Mouse (Mus musculus) heart, adult 2 months (tissue): ENCODE results near the gene Tspo2. TPM values are rescaled to one million over a fixed set of nuclear protein-coding genes. Genes with fewer than 3 reads are reported as not detected.

ENCODE experiments used
- DNase-seq, 2 experiments: peaks; one replicate each; pipeline ENCODE4 v3.0.0; 2021
- H3K27ac ChIP-seq: fragments of 200-600 bp; 2 replicates; pipeline ENCODE4 v1.8.1; 2022
- H3K27me3 ChIP-seq: fragments of 200-500 bp; 2 replicates; pipeline ENCODE4 v1.6.1; 2012; ENCODE audit warnings: mild to moderate bottlenecking, low read length, inconsistent platforms, mixed read lengths; ENCODE audit not compliant: control insufficient read depth, insufficient read depth
- H3K36me3 ChIP-seq: fragments of 200-500 bp; 2 replicates; pipeline ENCODE4 v1.6.1; 2012; ENCODE audit warnings: low read length, inconsistent platforms; ENCODE audit not compliant: control insufficient read depth, insufficient read depth
- H3K4me1 ChIP-seq: fragments of 200-500 bp; 2 replicates; pipeline ENCODE4 v1.6.1; 2011; ENCODE audit warnings: low read length; ENCODE audit not compliant: control insufficient read depth, insufficient read depth
- H3K4me3 ChIP-seq: fragments of 200-600 bp; 2 replicates; pipeline ENCODE4 v1.8.1; 2022
- H3K79me2 ChIP-seq: fragments of 200-500 bp; replicated peaks from 2 replicates; pipeline ENCODE4 v1.6.1; 2012; ENCODE audit warnings: mild to moderate bottlenecking, inconsistent platforms, low read length, moderate library complexity, mixed read lengths; ENCODE audit not compliant: control insufficient read depth, insufficient read depth
- H3K9ac ChIP-seq: fragments of 200-500 bp; 2 replicates; pipeline ENCODE4 v1.6.1; 2012; ENCODE audit warnings: low read depth, mild to moderate bottlenecking, control low read depth, inconsistent platforms, low read length, mixed read lengths
- CTCF ChIP-seq: fragments of 200-600 bp; IDR thresholded peaks from 2 replicates; pipeline ENCODE4 v1.8.1; 2022; ENCODE audit warnings: antibody characterized with exemption, mild to moderate bottlenecking, moderate library complexity
- EP300 ChIP-seq: fragments of 200-500 bp; IDR thresholded peaks from 2 replicates; pipeline ENCODE4 v1.6.1; 2011; ENCODE audit warnings: low read depth, low read length, control low read depth; ENCODE audit not compliant: insufficient read depth
- POLR2A ChIP-seq: fragments of 200-500 bp; IDR thresholded peaks from 2 replicates; pipeline ENCODE4 v1.6.1; 2011; ENCODE audit warnings: mild to moderate bottlenecking, low read depth, low read length, control low read depth; ENCODE audit not compliant: insufficient read depth
- WGBS: fragments of 180-500 bp; shearing (Covaris S2); methylation state at CpG from one replicate; pipeline ENCODE4 v1.1.7; 2018; 5-methylcytosine and 5-hydroxymethylcytosine counted together
- intact Hi-C: fragments of 180-260 bp; cut with DNase I; formaldehyde crosslinking; loops from one replicate; pipeline ENCODE4 v1.15.1; 2025
- polyA plus RNA-seq: library from polyadenylated mRNA; depleted of rRNA; stranded (reverse); fragments of >200 nt; gene quantifications from 2 replicates; pipeline ENCODE4 v1.2.3, GENCODE M21; 2012
- total RNA-seq, 2 experiments: library from RNA; stranded (reverse); gene quantifications; 2 replicates each; pipeline ENCODE4 v1.2.3; 2021

The Tspo2 gene
- total and polyA plus RNA-seq, 3 experiments = 1.9 to 5.4 TPM; not detected in 1

GRCm38 (mm10) chr17:48433006-48433655, 18.2 kb downstream of the Tspo2 start:
- Histone ChIP-seq H3K4me3 (no peak overlapping the region), H3K27me3 (no peaks in the 10 kb centered on the region), H3K79me2 (no peaks in the 10 kb centered on the region), H3K27ac (peak overlapping the region; percentile 52), H3K36me3 (peaks cover 4% of the 10 kb centered on the region), H3K4me1 (peaks cover 13% of the 10 kb centered on the region), H3K9ac (no peak overlapping the region)
- DNase-seq = no peak
- intact Hi-C loops = no loop called here
- no peak for TF ChIP-seq EP300
- WGBS = 73% methylated on average over 20 of the region's 20 CpGs

- DNase-seq = peak; percentile 76 to 79
- H3K27me3 ChIP-seq = no peaks in the 10 kb centered on the region
- TF ChIP-seq EP300 = peak; percentile 62; the same call in 1 of the 2 replicates
- no peak for TF ChIP-seq CTCF
- peak; percentile 73 for TF ChIP-seq POLR2A
- H3K9ac ChIP-seq = peak within 1 kb of the TSS; percentile 78
- peak within 1 kb of the TSS; percentile 28 for H3K4me3 ChIP-seq
- H3K27ac ChIP-seq = peak within 1 kb of the TSS; percentile 85
- 43% methylated on average over 16 of the region's 16 CpGs for WGBS
- peaks cover 13% of the 10 kb centered on the region for H3K4me1 ChIP-seq
- intact Hi-C loops = no loop called here
- H3K79me2 ChIP-seq = no peaks in the 10 kb centered on the region
- H3K36me3 ChIP-seq = peaks cover 6% of the 10 kb centered on the region
Observed at GRCm38 (mm10) chr17:48432158-48432980, 19.0 kb downstream of the Tspo2 start, which contains the start of gene Apobec2. Gene Apobec2 (minus strand): TSS chr17:48432930.

- intact Hi-C loops = no loop called here
- Histone ChIP-seq H3K27me3 (no peaks in the 10 kb centered on the region), H3K9ac (peak overlapping the region; percentile 61; the same call in 1 of the 2 replicates), H3K4me1 (peaks cover 17% of the 10 kb centered on the region), H3K27ac (peak overlapping the region; percentile 85), H3K79me2 (no peaks in the 10 kb centered on the region), H3K4me3 (peak overlapping the region; percentile 28), H3K36me3 (peaks cover 8% of the 10 kb centered on the region)
- WGBS = 49% methylated on average over 5 of the region's 5 CpGs
- no peak for DNase-seq
- TF ChIP-seq POLR2A = no peak
- no peak for TF ChIP-seq CTCF
- no peak for TF ChIP-seq EP300
Observed at GRCm38 (mm10) chr17:48431054-48431453, 20.3 kb downstream of the Tspo2 start.

GRCm38 (mm10) chr17:48430394-48430793, 20.9 kb downstream of the Tspo2 start:
- TF ChIP-seq CTCF (no peak), EP300 (peak; percentile 77; the same call in 1 of the 2 replicates), POLR2A (peak; percentile 63; the same call in 1 of the 2 replicates)
- peak overlapping the region; percentile 9; the same call in 1 of the 2 replicates for H3K4me3 ChIP-seq
- H3K4me1 ChIP-seq = peaks cover 19% of the 10 kb centered on the region
- peak in 1 of 2 experiments; percentile 64 for DNase-seq
- H3K79me2 ChIP-seq = no peaks in the 10 kb centered on the region
- H3K9ac ChIP-seq = 0 out of 2 replicates have a peak overlapping the region, but pooled peaks have one; percentile 3
- peaks cover 8% of the 10 kb centered on the region for H3K36me3 ChIP-seq
- 13% methylated on average over 5 of the region's 5 CpGs for WGBS
- peak overlapping the region; percentile 66 for H3K27ac ChIP-seq
- H3K27me3 ChIP-seq = no peaks in the 10 kb centered on the region
- intact Hi-C loops = no loop called here

DNA sequence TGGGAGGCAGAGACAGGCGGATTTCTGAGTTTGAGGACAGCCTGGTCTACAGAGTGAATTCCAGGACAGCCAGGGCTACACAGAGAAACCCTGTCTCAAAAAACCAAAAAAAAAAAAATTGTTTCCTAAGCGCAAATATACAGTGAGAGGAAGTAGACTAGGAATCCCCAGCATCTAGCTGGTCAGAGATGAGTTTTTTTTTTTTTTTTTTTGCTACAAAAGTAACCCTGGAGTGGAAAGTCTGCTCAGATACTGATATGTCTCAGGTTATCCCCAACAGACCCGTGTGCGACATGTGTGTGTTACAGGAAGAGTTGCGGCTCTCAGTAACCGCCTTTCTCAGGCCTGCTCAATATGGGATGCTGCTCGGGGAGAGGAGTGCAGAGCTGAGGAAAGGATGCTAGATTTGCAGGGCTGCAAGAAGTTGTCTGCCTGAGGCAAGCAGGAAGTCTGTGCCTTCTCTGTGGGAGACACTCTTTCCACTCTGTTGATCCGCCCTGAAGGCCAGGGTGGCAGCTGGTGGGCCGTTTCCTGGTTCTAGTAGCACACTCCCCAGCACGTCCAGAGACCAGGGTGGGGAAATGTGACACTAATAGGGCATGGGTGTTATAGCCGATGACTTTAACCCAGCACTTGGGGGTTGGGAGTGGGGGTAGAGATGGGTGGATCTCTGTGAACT, 23.3 kb downstream of the Tspo2 start:
- 42% methylated on average over 11 of the region's 11 CpGs for WGBS
- Histone ChIP-seq H3K9ac (0 out of 2 replicates have a peak overlapping the region, but pooled peaks have one; percentile 5), H3K79me2 (no peaks in the 10 kb centered on the region; the same call in 1 of the 2 replicates), H3K27ac (peak overlapping the region; percentile 15), H3K4me3 (no peak overlapping the region), H3K4me1 (peaks cover 24% of the 10 kb centered on the region), H3K27me3 (no peaks in the 10 kb centered on the region), H3K36me3 (peaks cover 11% of the 10 kb centered on the region)
- intact Hi-C loops = loop anchor here (2.0 kb wide), 1 partner anchor 17 kb away; the partner anchor contains the start of gene Oard1
- DNase-seq = peak in 1 of 2 experiments; percentile 40
- TF ChIP-seq CTCF (no peak), POLR2A (no peak), EP300 (no peak)
